Mouse (Mus musculus) embryonic fibroblast, embryonic 13.5 days (primary cell): Measurements from ENCODE around the gene Polr3k. TPM values are rescaled to one million over a fixed set of nuclear protein-coding genes. Genes with fewer than 3 reads are reported as not detected.
A peak's percentile ranks its signal among the peaks of the same experiment; 100 is the strongest.

Experiments
- H3K27ac ChIP-seq: 2 replicates; pipeline ENCODE4 v1.5.1; 2012; ENCODE audit warnings: low read length, control low read depth, inconsistent platforms; ENCODE audit not compliant: insufficient read depth
- H3K4me1 ChIP-seq: 2 replicates; pipeline ENCODE4 v1.6.1; 2011; ENCODE audit warnings: low read length; ENCODE audit not compliant: control insufficient read depth, insufficient read depth
- H3K4me3 ChIP-seq: 2 replicates; pipeline ENCODE4 v1.5.1; 2011; ENCODE audit warnings: mild to moderate bottlenecking, control low read depth, low read length; ENCODE audit not compliant: insufficient read depth
- CTCF ChIP-seq: IDR thresholded peaks from 2 replicates; pipeline ENCODE4 v1.5.1; 2011; ENCODE audit warnings: mild to moderate bottlenecking, control low read depth, low read length, moderate library complexity, borderline replicate concordance; ENCODE audit not compliant: insufficient read depth
- POLR2A ChIP-seq: IDR thresholded peaks from 2 replicates; pipeline ENCODE4 v1.6.1; 2011; ENCODE audit warnings: low read depth, mild to moderate bottlenecking, control low read depth, low read length, moderate library complexity
- polyA plus RNA-seq: library from polyadenylated mRNA; stranded (reverse); fragments of >200 nt; gene quantifications from 2 replicates; pipeline ENCODE4 v1.2.4, GENCODE M21; 2011; ENCODE audit warnings: low read depth; ENCODE audit not compliant: missing spikeins, insufficient read length

Polr3k gene
- polyA plus RNA-seq: 28.5 and 35.7 TPM in 2 replicates

DNA sequence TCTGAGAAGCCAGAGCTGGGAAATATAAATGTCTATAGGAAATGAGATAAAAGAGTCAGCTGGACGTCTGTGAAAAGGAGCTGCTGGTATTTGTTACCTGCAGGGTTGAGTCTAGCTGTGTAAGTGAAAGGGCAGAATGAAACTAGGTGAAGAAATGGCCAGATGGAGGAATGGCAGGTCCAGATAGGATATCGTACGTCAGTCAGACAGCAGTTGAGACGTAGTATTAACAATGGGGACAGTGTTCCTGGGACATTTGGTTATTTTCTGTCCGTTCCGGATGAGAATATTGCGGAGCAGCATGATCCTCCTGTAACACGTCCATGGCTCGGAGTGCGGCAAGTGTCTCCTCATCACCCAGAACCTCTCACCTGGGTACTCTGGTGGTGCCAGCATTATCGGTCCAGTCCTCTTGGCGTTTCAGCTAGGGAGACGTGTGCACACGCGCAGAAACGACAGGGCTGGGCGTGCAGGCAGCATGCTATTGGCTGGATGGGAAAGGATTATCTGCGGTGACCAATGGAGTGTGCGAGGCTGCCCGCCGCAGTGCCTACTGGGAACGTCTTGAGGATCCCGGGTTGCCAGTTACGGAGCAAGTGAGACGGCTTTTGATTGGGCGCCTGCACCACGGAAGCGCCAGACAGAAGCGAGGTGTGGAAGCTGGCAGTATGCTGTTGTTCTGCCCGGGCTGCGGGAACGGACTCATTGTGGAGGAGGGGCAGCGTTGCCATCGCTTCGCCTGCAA lies at the start of gene Polr3k:
TSS of gene Polr3k (plus strand) at position 547 of the 745 bp plus-strand sequence.
- no peak for TF ChIP-seq CTCF
- peak; percentile 82 for TF ChIP-seq POLR2A
- H3K4me1 ChIP-seq: 0 out of 2 replicates have a peak, but pooled peaks cover 7% of the 10 kb centered on the region
- H3K4me3 ChIP-seq: peak within 1 kb of the TSS; percentile 80
- peak within 1 kb of the TSS; percentile 5; the same call in 1 of the 2 replicates for H3K27ac ChIP-seq

DNA sequence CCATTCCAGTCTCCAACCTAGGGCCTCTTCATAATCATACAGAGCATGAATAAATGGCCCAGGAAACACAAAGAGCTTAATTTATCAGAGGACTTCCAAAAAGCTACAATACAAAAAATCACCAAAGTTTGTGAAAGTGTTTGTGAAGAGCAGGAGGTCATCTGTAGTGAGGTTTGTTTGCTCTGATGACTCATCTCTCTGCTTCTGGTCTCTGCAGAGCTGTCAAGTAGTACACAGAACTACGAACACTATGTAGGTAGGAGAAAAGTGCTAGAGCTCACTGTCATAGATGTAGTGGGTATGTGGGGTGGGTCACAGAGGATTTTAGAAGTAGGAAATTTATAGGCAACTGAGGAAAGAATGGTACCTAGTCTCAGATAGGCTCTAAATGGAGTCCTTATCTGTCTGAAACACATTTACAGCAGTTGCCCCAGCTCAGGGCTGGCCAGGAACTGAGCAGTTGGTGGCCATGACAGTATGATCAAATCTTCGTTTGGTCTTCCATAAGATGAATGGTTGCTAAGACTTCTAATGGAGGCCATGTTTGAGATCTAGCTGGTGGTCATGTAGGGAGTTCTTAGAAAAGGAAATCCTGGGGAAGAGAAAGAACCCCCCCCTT lies 35.0 kb upstream of the Polr3k start:
- no peak overlapping the region for H3K27ac ChIP-seq
- H3K4me1 ChIP-seq: no peaks in the 10 kb centered on the region
- TF ChIP-seq CTCF (no peak), POLR2A (no peak)

GRCm38 (mm10) chr2:181832745-181833144 lies 31.4 kb upstream of the Polr3k start:
- Histone ChIP-seq H3K4me3 (no peak overlapping the region), H3K4me1 (no peaks in the 10 kb centered on the region), H3K27ac (no peak overlapping the region)
- no peak for TF ChIP-seq CTCF
- no peak for TF ChIP-seq POLR2A

More for the DNA sequence above, 35.0 kb upstream of the Polr3k start:
- no peak overlapping the region for H3K4me3 ChIP-seq

- Histone ChIP-seq H3K4me3 (peak within 1 kb of the TSS; percentile 70), H3K4me1 (no peaks in the 10 kb centered on the region), H3K27ac (no peak within 1 kb of the TSS)
- TF ChIP-seq CTCF: no peak
- TF ChIP-seq POLR2A: peak; percentile 85
These were observed 26.5 kb upstream of the Polr3k start, which contains the start of gene Pcmtd2 for GRCm38 (mm10) chr2:181837372-181838292. Gene Pcmtd2, plus strand, starts transcription at chr2:181837854.

GRCm38 (mm10) chr2:181838293-181838680 lies 25.9 kb upstream of the Polr3k start:
- peak overlapping the region; percentile 70 for H3K4me3 ChIP-seq
- H3K27ac ChIP-seq: no peak overlapping the region
- TF ChIP-seq CTCF (no peak), POLR2A (no peak)
- H3K4me1 ChIP-seq: no peaks in the 10 kb centered on the region

GRCm38 (mm10) chr2:181845709-181846394 lies 18.3 kb upstream of the Polr3k start:
- Histone ChIP-seq H3K4me3 (no peak overlapping the region), H3K27ac (no peak overlapping the region), H3K4me1 (no peaks in the 10 kb centered on the region)
- TF ChIP-seq POLR2A: no peak
- TF ChIP-seq CTCF: no peak

- TF ChIP-seq POLR2A (no peak), CTCF (no peak)
- H3K4me3 ChIP-seq: peak overlapping the region; percentile 74
- 0 out of 2 replicates have a peak, but pooled peaks cover 7% of the 10 kb centered on the region for H3K4me1 ChIP-seq
- H3K27ac ChIP-seq: peak overlapping the region; percentile 5; the same call in 1 of the 2 replicates
These were observed 361 bp downstream of the Polr3k start for GRCm38 (mm10) chr2:181864536-181864860.

GRCm38 (mm10) chr2:181866931-181867330 lies 2.8 kb downstream of the Polr3k start:
- TF ChIP-seq POLR2A (no peak), CTCF (no peak; the same call in 1 of the 2 replicates)
- Histone ChIP-seq H3K4me1 (0 out of 2 replicates have a peak, but pooled peaks cover 7% of the 10 kb centered on the region), H3K27ac (no peak overlapping the region), H3K4me3 (no peak overlapping the region)

DNA sequence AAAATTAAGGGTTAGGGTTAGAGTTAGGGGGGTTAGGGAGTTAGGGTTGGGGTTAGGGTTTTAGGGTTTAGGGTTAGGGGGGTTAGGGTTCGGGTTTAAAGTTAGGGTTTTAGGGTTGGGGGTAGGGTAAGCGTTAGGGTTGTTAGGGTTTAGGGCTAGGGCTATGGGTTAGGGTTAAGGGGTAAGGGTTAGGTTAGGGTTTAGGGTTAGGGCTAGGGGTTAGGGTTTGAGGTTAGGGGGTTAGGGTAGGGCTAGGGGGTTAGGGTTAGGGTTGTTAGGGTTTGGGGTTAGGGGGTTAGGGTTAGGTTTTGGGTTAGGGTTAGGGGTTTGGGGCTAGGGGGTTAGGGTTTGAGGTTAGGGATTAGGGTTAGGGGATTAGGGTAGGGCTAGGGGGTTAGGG lies 6.9 kb downstream of the Polr3k start:
- no peak overlapping the region for H3K4me3 ChIP-seq
- no peak for TF ChIP-seq CTCF
- TF ChIP-seq POLR2A: no peak
- no peaks in the 10 kb centered on the region for H3K4me1 ChIP-seq
- H3K27ac ChIP-seq: no peak overlapping the region
